Mouse (Mus musculus) CH12.LX (cell line): ENCODE data around the gene Tmem268. TPM values are rescaled to one million over a fixed set of nuclear protein-coding genes. Genes with fewer than 3 reads are reported as not detected.

Experiments used
- DNase-seq: peaks from one replicate; pipeline ENCODE4 v3.0.0-alpha.2; 2013; ENCODE audit errors: extremely low read depth
- H3K27ac ChIP-seq: 2 replicates; pipeline ENCODE4 v1.5.1; 2012; ENCODE audit warnings: low read depth, mild to moderate bottlenecking, control low read depth, moderate library complexity; ENCODE audit not compliant: insufficient read depth
- H3K27me3 ChIP-seq: replicated peaks from 2 replicates; pipeline ENCODE3; 2012; ENCODE audit warnings: inconsistent platforms
- H3K36me3 ChIP-seq, 2 experiments: replicated peaks in 1 of 2; 2 replicates each; pipeline versions ENCODE3 to v1.6.1; 2012; ENCODE audit warnings: inconsistent platforms in 1 of 2, low read length in 1 of 2, mild to moderate bottlenecking in 1 of 2, mixed read lengths in 1 of 2, moderate library complexity in 1 of 2; ENCODE audit not compliant: control insufficient read depth in 1 of 2, insufficient read depth in 1 of 2
- H3K4me1 ChIP-seq, 2 experiments: 2 replicates each; pipeline ENCODE4 v1.6.1; 2012; ENCODE audit warnings: inconsistent platforms in 1 of 2, moderate library complexity in 1 of 2; ENCODE audit not compliant: insufficient read depth in 2 of 2, control insufficient read depth in 1 of 2
- H3K4me2 ChIP-seq: 2 replicates; pipeline ENCODE4 v1.6.1; 2012; ENCODE audit warnings: low read depth, mild to moderate bottlenecking, control low read depth; ENCODE audit not compliant: poor library complexity, insufficient read depth, severe bottlenecking
- H3K4me3 ChIP-seq, 3 experiments: fragments of 150-350 bp in 1 of 3; sonication (generic) in 1 of 3; replicated peaks in 1 of 3; 2 replicates each; pipeline versions ENCODE3 to v1.5.1; 2011 to 2012; ENCODE audit warnings: low read depth in 2 of 3, low read length in 2 of 3, mild to moderate bottlenecking in 2 of 3, moderate library complexity in 2 of 3, control low read depth in 1 of 3, improper control_type of control experiment in 1 of 3, inconsistent platforms in 1 of 3, mixed read lengths in 1 of 3; ENCODE audit not compliant: poor library complexity in 1 of 3
- H3K79me2 ChIP-seq: replicated peaks from 2 replicates; pipeline ENCODE4 v1.6.1; 2012; ENCODE audit warnings: mild to moderate bottlenecking, moderate library complexity; ENCODE audit not compliant: control insufficient read depth, poor library complexity, insufficient read depth, severe bottlenecking; ENCODE audit errors: extremely low read depth
- H3K9ac ChIP-seq: 2 replicates; pipeline ENCODE4 v1.6.1; 2012; ENCODE audit warnings: low read depth, mild to moderate bottlenecking, control low read depth, moderate library complexity; ENCODE audit not compliant: insufficient read depth
- H3K9me3 ChIP-seq: replicated peaks from 2 replicates; pipeline ENCODE3; 2012; ENCODE audit warnings: low read length, inconsistent platforms, mixed read lengths
- BHLHE40 ChIP-seq: IDR thresholded peaks from 2 replicates; pipeline ENCODE4 v1.6.1; 2011; ENCODE audit warnings: mild to moderate bottlenecking, low read depth, low read length, improper control_type of control experiment
- CHD1 ChIP-seq: IDR thresholded peaks from 2 replicates; pipeline ENCODE4 v1.6.1; 2012; ENCODE audit warnings: low read depth, low read length, improper control_type of control experiment, inconsistent platforms
- CTCF ChIP-seq, 2 experiments: IDR thresholded peaks in 1 of 2; conservative IDR thresholded peaks in 1 of 2; 2 replicates each; pipeline ENCODE4 v1.5.1; 2011 to 2012; ENCODE audit warnings: low read depth in 2 of 2, low read length in 2 of 2, improper control_type of control experiment in 1 of 2, inconsistent platforms in 1 of 2, mild to moderate bottlenecking in 1 of 2, moderate library complexity in 1 of 2
- ELF1 ChIP-seq: IDR thresholded peaks from 2 replicates; pipeline ENCODE4 v1.6.1; 2014; ENCODE audit warnings: low read depth, mild to moderate bottlenecking, inconsistent platforms, low read length, improper control_type of control experiment
- EP300 ChIP-seq: IDR thresholded peaks from 2 replicates; pipeline ENCODE4 v1.6.1; 2011; ENCODE audit warnings: low read length, improper control_type of control experiment
- IRF4 ChIP-seq: IDR thresholded peaks from 2 replicates; pipeline ENCODE4 v1.6.1; 2014; ENCODE audit warnings: low read depth, mild to moderate bottlenecking, inconsistent platforms, low read length, improper control_type of control experiment
- JUN ChIP-seq: IDR thresholded peaks from 2 replicates; pipeline ENCODE4 v1.6.1; 2011; ENCODE audit warnings: low read depth, mild to moderate bottlenecking, low read length, improper control_type of control experiment, moderate library complexity; ENCODE audit not compliant: insufficient read depth
- KAT2A ChIP-seq: IDR thresholded peaks from 2 replicates; pipeline ENCODE4 v1.6.1; 2012; ENCODE audit warnings: low read length, improper control_type of control experiment, inconsistent platforms; ENCODE audit not compliant: insufficient replicate concordance
- MAFK ChIP-seq: IDR thresholded peaks from 2 replicates; pipeline ENCODE4 v1.6.1; 2011; ENCODE audit warnings: low read length, improper control_type of control experiment; ENCODE audit not compliant: insufficient replicate concordance
- MAX ChIP-seq: IDR thresholded peaks from 2 replicates; pipeline ENCODE4 v1.6.1; 2011; ENCODE audit warnings: low read length, improper control_type of control experiment
- MEF2A ChIP-seq: IDR thresholded peaks from 2 replicates; pipeline ENCODE4 v1.6.1; 2014; ENCODE audit warnings: low read depth, mild to moderate bottlenecking, inconsistent platforms, low read length, improper control_type of control experiment, borderline replicate concordance
- MXI1 ChIP-seq: IDR thresholded peaks from 2 replicates; pipeline ENCODE4 v1.6.1; 2011; ENCODE audit warnings: mild to moderate bottlenecking, low read depth, low read length, improper control_type of control experiment
- MYC ChIP-seq: IDR thresholded peaks from 2 replicates; pipeline ENCODE4 v1.6.1; 2011; ENCODE audit warnings: low read depth, mild to moderate bottlenecking, improper control_type of control experiment, low read length
- PAX5 ChIP-seq: IDR thresholded peaks from 2 replicates; pipeline ENCODE4 v1.6.1; 2012; ENCODE audit warnings: low read length, inconsistent platforms, mixed read lengths
- POLR2AphosphoS2 ChIP-seq: IDR thresholded peaks from 2 replicates; pipeline ENCODE4 v1.6.1; 2011; ENCODE audit warnings: low read depth, low read length, improper control_type of control experiment
- RCOR1 ChIP-seq: conservative IDR thresholded peaks from 2 replicates; pipeline ENCODE4 v1.6.1; 2012; ENCODE audit warnings: low read depth, mild to moderate bottlenecking, inconsistent platforms, low read length, improper control_type of control experiment
- SIN3A ChIP-seq: IDR thresholded peaks from 2 replicates; pipeline ENCODE4 v1.6.1; 2012; ENCODE audit warnings: low read length, improper control_type of control experiment, inconsistent platforms
- SMC3 ChIP-seq: IDR thresholded peaks from 2 replicates; pipeline ENCODE4 v1.6.1; 2011; ENCODE audit warnings: low read depth, low read length, improper control_type of control experiment
- TBP ChIP-seq: conservative IDR thresholded peaks from 2 replicates; pipeline ENCODE4 v1.6.1; 2011; ENCODE audit warnings: low read depth, low read length, improper control_type of control experiment
- TCF12 ChIP-seq: IDR thresholded peaks from 2 replicates; pipeline ENCODE4 v1.6.1; 2014; ENCODE audit warnings: low read depth, mild to moderate bottlenecking, inconsistent platforms, low read length, improper control_type of control experiment
- UBTF ChIP-seq: IDR thresholded peaks from 2 replicates; pipeline ENCODE4 v1.6.1; 2012; ENCODE audit warnings: low read depth, mild to moderate bottlenecking, inconsistent platforms, low read length, improper control_type of control experiment, moderate library complexity
- USF1 ChIP-seq: IDR thresholded peaks from 2 replicates; pipeline ENCODE4 v1.6.1; 2014; ENCODE audit warnings: low read depth, mild to moderate bottlenecking, inconsistent platforms, low read length, improper control_type of control experiment
- USF2 ChIP-seq: conservative IDR thresholded peaks from 2 replicates; pipeline ENCODE4 v1.6.1; 2011; ENCODE audit warnings: low read depth, low read length, improper control_type of control experiment
- ZC3H11A ChIP-seq: IDR thresholded peaks from 2 replicates; pipeline ENCODE4 v1.6.1; 2012; ENCODE audit warnings: low read depth, mild to moderate bottlenecking, inconsistent platforms, low read length, improper control_type of control experiment
- ZKSCAN1 ChIP-seq: IDR thresholded peaks from 2 replicates; pipeline ENCODE4 v1.6.1; 2012; ENCODE audit warnings: low read depth, inconsistent platforms, low read length, improper control_type of control experiment, borderline replicate concordance
- dilution Hi-C: fragments of 300-500 bp; cut with MboI; formaldehyde crosslinking; loops from 2 replicates; pipeline ENCODE4 v1.14.3; 2020; ENCODE audit warnings: low sequenced_read_pairs; ENCODE audit not compliant: extremely low pct_unique_long_range_greater_than_20kb, extremely low pct_ligation_motif_present
- in situ Hi-C: fragments of 300-500 bp; cut with MboI; formaldehyde crosslinking; loops from 3 replicates; pipeline ENCODE4 v1.14.3; 2019; ENCODE audit warnings: low sequenced_read_pairs, low pct_ligation_motif_present, low pct_unique_long_range_greater_than_20kb, mixed read lengths
- polyA plus RNA-seq: library from polyadenylated mRNA; unstranded; fragments of >175 nt; gene quantifications from 2 replicates; pipeline ENCODE4 v1.2.1, GENCODE M21; 2012; ENCODE audit warnings: low read depth; ENCODE audit not compliant: insufficient read length
- total RNA-seq, 2 experiments: library from RNA; depleted of rRNA; stranded (reverse); fragments of 300-350 nt in 1 of 2; fragments of >200 nt in 1 of 2; gene quantifications; 2 replicates each; pipeline ENCODE4 v1.2.3; 2012 to 2014

The Tmem268 gene
- total and polyA plus RNA-seq, 3 experiments, result 8.3 to 11.1 (median 9.4) TPM

DNA sequence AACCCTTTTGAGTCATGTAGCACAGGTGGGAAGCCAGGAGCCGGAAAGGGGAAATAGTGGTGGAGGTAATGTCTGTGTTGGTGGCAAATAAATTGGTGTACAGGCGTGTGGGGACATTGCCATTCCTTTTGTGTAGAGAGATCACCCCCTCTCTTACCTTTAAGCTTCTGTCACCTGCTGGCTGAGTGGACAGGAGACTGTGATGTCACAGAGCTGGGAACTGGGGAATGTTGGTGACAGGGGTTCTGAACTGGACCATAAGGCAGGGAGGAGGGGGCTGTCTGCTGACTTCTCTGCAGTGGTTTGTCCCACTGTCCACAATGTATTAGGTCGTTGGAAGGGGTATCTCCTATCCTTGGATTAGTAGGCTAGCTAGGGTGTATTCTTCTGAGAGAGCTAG, 46.4 kb downstream of the Tmem268 start, which contains the start of gene Gm11213:
Gm11213 (minus strand) TSS at position 317 of the 400 bp plus-strand sequence.
- H3K4me2 ChIP-seq, result no peak within 1 kb of the TSS
- DNase-seq, result no peak
- H3K9me3 ChIP-seq, result no peaks in the 10 kb centered on the region
- no peak within 1 kb of the TSS for H3K27ac ChIP-seq
- no peaks in the 10 kb centered on the region for H3K36me3 ChIP-seq
- dilution Hi-C loops, result no loop called here
- no peak for TF ChIP-seq EP300
- TF ChIP-seq POLR2AphosphoS2, result no peak
- TF ChIP-seq USF1, result no peak
- TF ChIP-seq ELF1, result no peak
- no peak for TF ChIP-seq SMC3
- no peak for TF ChIP-seq MAX
- TF ChIP-seq RCOR1, result no peak
- no peak for TF ChIP-seq BHLHE40
- TF ChIP-seq CTCF (conservative IDR thresholded peaks at IDR 0.05 in 1 of 2, IDR thresholded peaks at IDR 0.05 in 1 of 2; ENCODE audit: low read depth in 2 of 2, low read length in 2 of 2), result no peak
- no peak for TF ChIP-seq PAX5
- TF ChIP-seq KAT2A, result no peak
- no peak for TF ChIP-seq ZKSCAN1
- no peak for TF ChIP-seq MEF2A
- TF ChIP-seq MXI1, result no peak
- no peak for TF ChIP-seq CHD1
- no peak for TF ChIP-seq IRF4
- TF ChIP-seq, all 38 proteins: peak for 0
- H3K27me3 ChIP-seq, result peaks cover 19% of the 10 kb centered on the region
- H3K9ac ChIP-seq, result no peak within 1 kb of the TSS
- H3K4me3 ChIP-seq, result no peak within 1 kb of the TSS
- peaks cover 0 to 5% of the 10 kb centered on the region in 2 experiments; a peak in 1 of 4 replicates for H3K4me1 ChIP-seq
- H3K79me2 ChIP-seq, result no peaks in the 10 kb centered on the region
- in situ Hi-C loops, result loop anchor here (25.0 kb wide), 1 partner anchor 882 kb away; no protein-coding TSS in a partner anchor

DNA sequence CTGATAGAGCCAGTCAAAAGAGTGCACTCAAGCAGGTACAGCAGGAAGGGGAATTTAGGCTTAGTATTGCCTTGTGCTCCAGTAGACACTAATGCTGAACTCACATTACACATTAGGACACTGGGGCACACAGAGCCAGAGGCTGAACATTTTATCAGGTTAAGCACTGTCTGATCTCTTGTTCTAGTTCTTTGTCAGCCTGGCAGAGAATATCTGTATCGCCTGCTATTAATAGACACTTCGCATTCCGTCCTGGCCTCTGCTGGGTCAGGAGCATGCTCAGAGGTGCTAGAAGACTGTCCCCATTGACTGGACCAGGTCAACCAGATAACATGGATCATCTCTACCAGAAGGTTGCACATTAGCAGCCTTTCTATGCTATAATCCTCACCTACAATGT, 47.0 kb downstream of the Tmem268 start:
- dilution Hi-C loops, result no loop called here
- Histone ChIP-seq H3K4me2 (no peak overlapping the region), H3K27me3 (peaks cover 19% of the 10 kb centered on the region)
- DNase-seq, result no peak
- TF ChIP-seq TBP (no peak), ZC3H11A (no peak), ELF1 (no peak), POLR2AphosphoS2 (no peak), RCOR1 (no peak), UBTF (no peak), BHLHE40 (no peak), MAFK (no peak), CHD1 (no peak), USF2 (no peak), JUN (no peak), EP300 (no peak), SIN3A (no peak), MYC (no peak), TCF12 (no peak)
- TF ChIP-seq, all 38 proteins: peak for 0
- H3K79me2 ChIP-seq, result no peaks in the 10 kb centered on the region
- in situ Hi-C loops, result loop anchor here (25.0 kb wide), 1 partner anchor 882 kb away; no protein-coding TSS in a partner anchor
- no peaks in the 10 kb centered on the region for H3K36me3 ChIP-seq
- no peaks in the 10 kb centered on the region for H3K9me3 ChIP-seq
- no peak overlapping the region for H3K4me3 ChIP-seq
- H3K9ac ChIP-seq, result no peak overlapping the region
- H3K27ac ChIP-seq, result no peak overlapping the region
- peaks cover 0 to 5% of the 10 kb centered on the region in 2 experiments; a peak in 1 of 4 replicates for H3K4me1 ChIP-seq
